Mouse (Mus musculus) liver, postnatal 0 days (tissue): ENCODE results near the gene Tomm20. TPM values are rescaled to one million over a fixed set of nuclear protein-coding genes. Genes with fewer than 3 reads are reported as not detected.
"Not testable (repeated sequence)": the region's sequence is repeated elsewhere in the genome, so short reads cannot be mapped to it uniquely, and the experiment has no call there.

Experiments
- ATAC-seq: fragments of 200-750 bp; cut with Nextera tagmentation; 2 replicates; pipeline ENCODE4 v1.8.0; 2017; ENCODE audit warnings: mild to moderate bottlenecking, moderate library complexity
- DNase-seq: peaks from one replicate; pipeline ENCODE4 v3.0.0-alpha.2; 2016
- H3K27ac ChIP-seq: fragments of 300-500 bp; sonication (generic); 2 replicates; pipeline ENCODE4 v1.5.1; 2014; ENCODE audit warnings: antibody characterized with exemption, moderate library complexity, mild to moderate bottlenecking, low read depth
- H3K27me3 ChIP-seq: fragments of 300-500 bp; sonication (generic); 2 replicates; pipeline ENCODE4 v1.6.1; 2014; ENCODE audit warnings: low read length, control low read depth, mixed read lengths; ENCODE audit not compliant: insufficient read depth
- H3K36me3 ChIP-seq: fragments of 300-500 bp; sonication (generic); replicated peaks from 2 replicates; pipeline ENCODE4 v1.6.1; 2014; ENCODE audit warnings: mild to moderate bottlenecking, control low read depth, low read length, moderate library complexity, mixed read lengths; ENCODE audit not compliant: insufficient read depth
- H3K4me1 ChIP-seq: fragments of 300-500 bp; sonication (generic); 2 replicates; pipeline ENCODE4 v1.6.1; 2014; ENCODE audit warnings: antibody characterized with exemption, mild to moderate bottlenecking, control low read depth; ENCODE audit not compliant: insufficient read depth
- H3K4me2 ChIP-seq: fragments of 300-500 bp; sonication (generic); 2 replicates; pipeline ENCODE4 v1.6.1; 2014; ENCODE audit warnings: low read depth, mild to moderate bottlenecking, low read length, moderate library complexity, mixed read lengths
- H3K4me3 ChIP-seq: fragments of 300-500 bp; sonication (generic); 2 replicates; pipeline ENCODE4 v1.5.1; 2014; ENCODE audit warnings: low read depth, low read length
- H3K9ac ChIP-seq: fragments of 300-500 bp; sonication (generic); replicated peaks from 2 replicates; pipeline ENCODE4 v1.6.1; 2014; ENCODE audit warnings: mild to moderate bottlenecking, moderate library complexity
- H3K9me3 ChIP-seq: fragments of 300-500 bp; sonication (generic); 2 replicates; pipeline ENCODE4 v1.6.1; 2016; ENCODE audit warnings: mild to moderate bottlenecking, control low read depth, low read length, mixed read lengths
- CTCF ChIP-seq: sonication (generic); IDR thresholded peaks from 2 replicates; pipeline ENCODE4 v1.5.1; 2016; ENCODE audit warnings: antibody characterized with exemption, low read depth
- EP300 ChIP-seq: IDR thresholded peaks from 2 replicates; pipeline ENCODE4 v1.6.1; 2016; ENCODE audit warnings: antibody characterized with exemption, low read depth, mild to moderate bottlenecking
- WGBS: fragments of 180-500 bp; shearing (Covaris S2); extraction: QIAGEN DNeasy Blood & Tissue Kit; methylation state at CpG from one replicate; pipeline ENCODE4 v1.1.7; 2014; ENCODE audit not compliant: insufficient replicate concordance; 5-methylcytosine and 5-hydroxymethylcytosine counted together
- polyA plus RNA-seq: library from polyadenylated mRNA; unstranded; fragments of >200 nt; fragmentation: Nextera tagmentation; extraction: Ambion mirVana; gene quantifications from 2 replicates; pipeline ENCODE4 v1.2.1, GENCODE M21; 2015

The Tomm20 gene
- polyA plus RNA-seq, 1 experiment from 2014 or later: 129 TPM

DNA sequence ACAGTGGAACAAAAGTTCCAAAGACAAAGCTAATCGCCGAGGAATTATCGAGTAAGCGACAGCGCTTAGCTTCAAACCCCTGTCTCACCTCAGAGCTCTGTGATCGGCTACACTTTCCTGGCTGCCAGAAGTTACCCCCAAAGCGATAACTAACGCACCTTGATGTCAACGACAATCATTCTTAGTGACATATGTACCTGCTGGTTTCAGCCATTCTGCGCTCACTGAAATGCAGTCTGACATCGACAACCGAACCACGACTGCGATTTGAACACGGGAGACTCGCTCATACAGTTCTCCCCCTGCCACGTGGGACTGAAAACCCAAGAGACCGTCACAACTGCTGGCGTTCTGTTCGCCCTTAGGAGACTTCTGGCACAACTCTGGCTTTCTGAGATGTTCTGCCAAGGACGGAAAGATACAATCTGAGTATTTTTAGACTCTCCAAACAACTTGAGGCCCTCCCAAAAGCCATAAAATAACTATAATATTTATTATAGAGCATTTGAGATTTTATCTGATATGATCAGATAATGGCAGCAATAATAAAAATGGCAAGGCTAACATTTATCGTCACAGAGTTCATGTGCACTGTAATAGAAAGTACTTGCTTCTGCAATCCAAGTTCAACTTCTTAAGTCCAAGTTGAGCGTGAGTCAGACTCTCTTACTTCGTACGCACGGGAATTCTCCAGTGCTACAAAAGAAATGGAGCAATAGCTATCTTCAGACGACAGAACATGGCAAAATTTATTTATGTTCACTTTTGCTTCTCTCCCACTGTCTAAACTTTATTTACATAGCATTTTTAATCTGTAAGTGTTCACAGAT lies 33.7 kb upstream of the Tomm20 start:
- 20% methylated on average over 27 of the region's 27 CpGs for WGBS

DNA sequence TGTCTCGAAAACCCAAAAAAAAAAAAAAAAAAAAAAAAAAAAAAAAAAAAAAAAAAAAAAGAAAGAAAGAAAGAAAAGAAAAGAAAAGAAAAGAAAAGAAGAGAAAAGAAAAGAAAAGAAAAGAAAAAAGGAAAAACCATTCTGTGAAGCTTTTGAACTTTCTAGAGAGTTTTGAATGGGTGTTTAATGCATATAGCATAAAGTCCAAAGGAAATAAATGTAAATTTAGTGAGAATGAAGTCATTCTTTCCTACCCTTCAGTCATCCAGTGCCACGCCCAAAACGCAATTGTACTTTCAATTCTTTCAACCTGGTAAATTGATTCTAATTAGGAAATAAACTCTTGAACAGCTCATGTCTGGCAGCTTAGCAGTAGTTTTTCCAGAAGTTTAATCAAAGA lies 32.9 kb upstream of the Tomm20 start:
- not testable (repeated sequence) for H3K4me1 ChIP-seq, H3K36me3 ChIP-seq, H3K27ac ChIP-seq, DNase-seq, ATAC-seq, H3K9me3 ChIP-seq, H3K9ac ChIP-seq, H3K27me3 ChIP-seq
- 0 out of 2 replicates have a peak overlapping the region, but pooled peaks have one; percentile 25 for H3K4me3 ChIP-seq
- WGBS: 33% methylated on average over 2 of the region's 3 CpGs
- 0 out of 2 replicates have a peak overlapping the region, but pooled peaks have one; percentile 48 for H3K4me2 ChIP-seq

More for the DNA sequence above, 33.7 kb upstream of the Tomm20 start:
- peak overlapping the region; percentile 25; the same call in 1 of the 2 replicates for H3K4me3 ChIP-seq
- H3K27ac ChIP-seq: no peak overlapping the region
- peak overlapping the region; percentile 48 for H3K4me2 ChIP-seq
- no peaks in the 10 kb centered on the region; the same call in 1 of the 2 replicates for H3K27me3 ChIP-seq
- no peaks in the 10 kb centered on the region for H3K36me3 ChIP-seq
- TF ChIP-seq CTCF (no peak), EP300 (no peak)
- DNase-seq: no peak
- no peak overlapping the region for H3K9ac ChIP-seq
- no peak for ATAC-seq
- H3K4me1 ChIP-seq: no peaks in the 10 kb centered on the region
- H3K9me3 ChIP-seq: no peaks in the 10 kb centered on the region

DNA sequence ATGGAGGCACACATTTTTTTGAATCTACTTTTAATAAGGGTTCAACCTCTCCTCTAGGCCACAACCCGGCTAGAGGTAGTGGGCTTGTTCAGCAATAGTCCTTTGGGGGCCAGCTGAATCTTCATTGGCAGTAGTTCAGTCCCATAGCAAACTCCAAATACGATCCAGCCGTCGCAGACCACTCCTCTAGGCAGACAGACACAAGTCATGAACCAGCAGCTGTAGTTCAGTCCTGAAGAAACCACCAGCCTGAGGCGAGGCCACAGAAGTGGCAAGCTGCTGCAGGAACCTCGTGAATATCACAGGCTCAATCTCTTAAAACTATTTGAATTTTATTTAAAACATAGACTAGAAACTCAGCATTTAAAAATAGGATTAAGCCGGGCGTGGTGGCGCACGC lies 32.4 kb upstream of the Tomm20 start:
- TF ChIP-seq CTCF (no peak), EP300 (no peak)
- DNase-seq (no peak), ATAC-seq (no peak)
- peaks cover 8% of the 10 kb centered on the region; the same call in 1 of the 2 replicates for H3K4me1 ChIP-seq
- H3K9ac ChIP-seq: no peak overlapping the region
- no peaks in the 10 kb centered on the region for H3K9me3 ChIP-seq
- 75% methylated on average over 10 of the region's 10 CpGs for WGBS
- H3K36me3 ChIP-seq: no peaks in the 10 kb centered on the region
- no peak overlapping the region for H3K4me3 ChIP-seq
- no peaks in the 10 kb centered on the region; the same call in 1 of the 2 replicates for H3K27me3 ChIP-seq
- H3K4me2 ChIP-seq: no peak overlapping the region
- no peak overlapping the region for H3K27ac ChIP-seq

DNA sequence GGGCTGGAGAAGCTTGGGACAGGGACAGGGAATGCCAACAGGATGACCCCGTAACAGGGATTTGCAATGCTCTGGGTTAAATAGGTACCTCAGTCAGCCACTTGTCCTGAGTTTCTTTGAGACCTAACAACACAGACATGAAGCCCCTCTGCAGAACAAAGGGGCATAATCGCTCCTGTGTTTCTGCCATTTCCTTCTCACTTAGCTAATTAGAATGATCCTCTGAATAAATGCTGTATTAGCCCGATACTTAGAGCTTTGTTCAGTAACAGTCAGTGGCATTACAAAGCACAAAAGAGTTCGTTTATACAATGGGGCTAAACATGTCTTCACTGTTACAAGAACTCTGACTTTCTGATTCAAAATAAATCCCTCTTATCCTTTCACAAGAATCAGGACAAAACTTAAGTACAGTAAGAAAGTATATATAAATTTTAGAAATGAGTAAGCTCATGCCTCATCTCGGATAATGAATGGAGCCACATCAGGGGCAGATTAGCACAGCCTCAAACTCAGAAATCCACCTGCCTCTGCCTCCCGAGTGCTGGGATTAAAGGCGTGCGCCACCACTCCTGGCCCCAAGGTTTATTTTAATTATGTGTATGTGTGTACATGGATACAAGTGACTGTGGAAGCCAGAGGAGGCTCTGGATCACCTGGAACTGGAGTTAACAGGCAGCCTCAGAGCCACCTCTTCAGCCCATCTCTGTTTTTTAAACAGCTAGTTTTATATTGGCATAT lies 31.1 kb upstream of the Tomm20 start:
- Histone ChIP-seq H3K4me1 (peaks cover 13% of the 10 kb centered on the region; the same call in 1 of the 2 replicates), H3K9me3 (no peaks in the 10 kb centered on the region), H3K36me3 (no peaks in the 10 kb centered on the region), H3K27me3 (no peaks in the 10 kb centered on the region; the same call in 1 of the 2 replicates), H3K27ac (no peak overlapping the region), H3K4me3 (no peak overlapping the region), H3K9ac (no peak overlapping the region), H3K4me2 (no peak overlapping the region)
- DNase-seq: no peak
- no peak for ATAC-seq
- WGBS: 63% methylated on average over 8 of the region's 8 CpGs
- TF ChIP-seq CTCF: no peak
- no peak for TF ChIP-seq EP300

DNA sequence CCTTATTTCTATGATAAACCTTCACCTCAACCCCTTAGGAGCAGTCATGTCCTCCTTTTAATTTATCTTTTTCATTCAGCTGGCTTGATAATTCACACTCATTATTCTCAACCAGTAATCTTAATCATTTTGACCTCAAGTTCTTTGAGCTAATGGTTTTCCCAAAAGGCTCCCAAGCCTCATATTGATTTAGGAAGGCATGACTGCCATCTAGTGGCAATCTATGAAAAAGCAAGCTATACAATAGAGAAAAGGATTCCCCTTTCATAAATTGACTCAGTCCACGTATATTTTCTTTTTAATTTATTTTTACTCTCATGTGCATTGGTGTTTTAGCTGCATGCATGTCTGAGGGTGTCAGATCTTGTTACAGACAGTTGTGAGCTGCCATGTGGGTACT lies 30.1 kb upstream of the Tomm20 start:
- Histone ChIP-seq H3K9ac (no peak overlapping the region), H3K27ac (no peak overlapping the region), H3K36me3 (no peaks in the 10 kb centered on the region), H3K4me1 (peaks cover 13% of the 10 kb centered on the region; the same call in 1 of the 2 replicates), H3K27me3 (no peaks in the 10 kb centered on the region; the same call in 1 of the 2 replicates), H3K4me2 (no peak overlapping the region), H3K9me3 (no peaks in the 10 kb centered on the region), H3K4me3 (no peak overlapping the region)
- peak; percentile 78 for TF ChIP-seq CTCF
- TF ChIP-seq EP300: 0 out of 2 replicates have a peak, but pooled peaks have one; percentile 27
- WGBS: 17% methylated on average over 1 of the region's 1 CpGs
- ATAC-seq: no peak
- DNase-seq: no peak

DNA sequence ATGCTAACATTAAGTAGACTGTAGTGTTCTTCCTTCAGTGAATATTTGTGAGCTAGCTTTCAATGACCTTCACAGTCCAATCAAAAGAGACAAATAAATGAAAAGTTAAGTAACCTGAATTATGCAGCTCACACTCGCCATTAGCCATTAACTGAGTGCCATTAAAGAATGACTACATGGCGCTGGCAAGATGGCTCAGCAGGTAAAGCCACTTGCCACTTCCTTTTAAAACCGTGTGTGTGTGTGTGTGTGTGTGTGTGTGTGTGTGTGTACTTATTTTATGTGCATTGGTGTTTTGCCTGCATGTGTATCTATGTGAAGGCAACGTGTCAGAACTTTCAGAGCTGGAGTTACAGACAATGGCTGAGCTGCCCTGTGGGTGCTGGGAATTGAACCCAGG lies 28.9 kb upstream of the Tomm20 start:
- no peak for ATAC-seq
- Histone ChIP-seq H3K36me3 (no peaks in the 10 kb centered on the region), H3K27ac (no peak overlapping the region), H3K9me3 (no peaks in the 10 kb centered on the region), H3K4me1 (peaks cover 18% of the 10 kb centered on the region), H3K4me3 (no peak overlapping the region), H3K4me2 (no peak overlapping the region), H3K9ac (no peak overlapping the region), H3K27me3 (no peaks in the 10 kb centered on the region; the same call in 1 of the 2 replicates)
- no peak for TF ChIP-seq CTCF
- no peak for TF ChIP-seq EP300
- 60% methylated on average over 4 of the region's 4 CpGs for WGBS
- DNase-seq: no peak
